Mouse (Mus musculus): ENCODE results near the gene C3ar1. TPM values are rescaled to one million over a fixed set of nuclear protein-coding genes. Genes with fewer than 3 reads are reported as not detected.

C3ar1 gene
- total and polyA plus RNA-seq, 2 experiments from 2014 or later: 1.8 to 2.3 TPM

GRCm38 (mm10) chr6:122810615-122811279 lies 45.2 kb downstream of the C3ar1 start:
- Histone ChIP-seq H3K36me3 (ENCODE audit: insufficient read depth) (no peaks in the 10 kb centered on the region), H3K27ac (ENCODE audit: low read depth, low read length) (peak overlapping the region; percentile 95), H3K9me3 (ENCODE audit: low read length) (no peaks in the 10 kb centered on the region), H3K9ac (peak overlapping the region; percentile 68), H3K4me2 (ENCODE audit: low read depth) (peak overlapping the region; percentile 59), H3K4me3 (ENCODE audit: low read depth, low read length) (peak overlapping the region; percentile 78), H3K27me3 (ENCODE audit: insufficient read depth, low read length) (no peaks in the 10 kb centered on the region), H3K4me1 (ENCODE audit: insufficient read depth) (0 out of 2 replicates have a peak, but pooled peaks cover 3% of the 10 kb centered on the region)
- DNase-seq (peak; percentile 97), ATAC-seq (peak; percentile 98)
- WGBS: under 1% methylated on average over 30 of the region's 30 CpGs
- 0 out of 2 replicates have a peak, but pooled peaks have one; percentile 13 for TF ChIP-seq CTCF (IDR thresholded peaks at IDR 0.05; ENCODE audit: low read depth)

GRCm38 (mm10) chr6:122810022-122810614 lies 45.8 kb downstream of the C3ar1 start:
- Histone ChIP-seq H3K27ac (ENCODE audit: low read depth, low read length) (peak overlapping the region; percentile 95), H3K9ac (peak overlapping the region; percentile 52), H3K36me3 (ENCODE audit: insufficient read depth) (no peaks in the 10 kb centered on the region), H3K4me1 (ENCODE audit: insufficient read depth) (0 out of 2 replicates have a peak, but pooled peaks cover 3% of the 10 kb centered on the region), H3K27me3 (ENCODE audit: insufficient read depth, low read length) (no peaks in the 10 kb centered on the region), H3K9me3 (ENCODE audit: low read length) (no peaks in the 10 kb centered on the region), H3K4me3 (ENCODE audit: low read depth, low read length) (peak overlapping the region; percentile 78), H3K4me2 (ENCODE audit: low read depth) (peak overlapping the region; percentile 59)
- TF ChIP-seq CTCF (IDR thresholded peaks at IDR 0.05; ENCODE audit: low read depth): no peak
- DNase-seq (no peak), ATAC-seq (no peak)
- WGBS: 2% methylated on average over 11 of the region's 11 CpGs

- Histone ChIP-seq H3K27me3 (ENCODE audit: insufficient read depth, low read length) (no peaks in the 10 kb centered on the region), H3K4me3 (ENCODE audit: low read depth, low read length) (no peak overlapping the region), H3K4me1 (ENCODE audit: insufficient read depth) (peaks cover 5% of the 10 kb centered on the region; the same call in 1 of the 2 replicates), H3K36me3 (ENCODE audit: insufficient read depth) (no peaks in the 10 kb centered on the region), H3K4me2 (ENCODE audit: low read depth) (no peak overlapping the region), H3K9ac (no peak overlapping the region), H3K27ac (ENCODE audit: low read depth, low read length) (no peak overlapping the region), H3K9me3 (ENCODE audit: low read length) (no peaks in the 10 kb centered on the region)
- 29% methylated on average over 5 of the region's 5 CpGs for WGBS
- ATAC-seq (no peak), DNase-seq (peak; percentile 73)
- peak; percentile 80 for TF ChIP-seq CTCF (IDR thresholded peaks at IDR 0.05; ENCODE audit: low read depth)
Measured at GRCm38 (mm10) chr6:122804418-122804817, 51.5 kb downstream of the C3ar1 start.

- Histone ChIP-seq H3K27ac (ENCODE audit: low read depth, low read length) (peak overlapping the region; percentile 82), H3K4me2 (ENCODE audit: low read depth) (peak overlapping the region; percentile 95), H3K4me3 (ENCODE audit: low read depth, low read length) (peak overlapping the region; percentile 49), H3K9me3 (ENCODE audit: low read length) (no peaks in the 10 kb centered on the region), H3K9ac (peak overlapping the region; percentile 72), H3K27me3 (ENCODE audit: insufficient read depth, low read length) (no peaks in the 10 kb centered on the region), H3K36me3 (ENCODE audit: insufficient read depth) (no peaks in the 10 kb centered on the region), H3K4me1 (ENCODE audit: insufficient read depth) (peaks cover 5% of the 10 kb centered on the region; the same call in 1 of the 2 replicates)
- WGBS: 2% methylated on average over 34 of the region's 34 CpGs
- no peak for TF ChIP-seq CTCF (IDR thresholded peaks at IDR 0.05; ENCODE audit: low read depth)
- DNase-seq (peak; percentile 83), ATAC-seq (peak; percentile 90)
Measured at GRCm38 (mm10) chr6:122801801-122802514, 54.0 kb downstream of the C3ar1 start.

- Histone ChIP-seq H3K9me3 (ENCODE audit: low read length) (no peaks in the 10 kb centered on the region), H3K27ac (ENCODE audit: low read depth, low read length) (peak within 1 kb of the TSS; percentile 82), H3K36me3 (ENCODE audit: insufficient read depth) (no peaks in the 10 kb centered on the region), H3K9ac (peak within 1 kb of the TSS; percentile 72), H3K27me3 (ENCODE audit: insufficient read depth, low read length) (no peaks in the 10 kb centered on the region), H3K4me1 (ENCODE audit: insufficient read depth) (peaks cover 5% of the 10 kb centered on the region; the same call in 1 of the 2 replicates), H3K4me2 (ENCODE audit: low read depth) (peak within 1 kb of the TSS; percentile 95), H3K4me3 (ENCODE audit: low read depth, low read length) (peak within 1 kb of the TSS; percentile 49)
- TF ChIP-seq CTCF (IDR thresholded peaks at IDR 0.05; ENCODE audit: low read depth): no peak
- peak; percentile 56 for DNase-seq
- ATAC-seq: peak; percentile 73
- 1% methylated on average over 46 of the region's 46 CpGs for WGBS
Measured at GRCm38 (mm10) chr6:122801301-122801800, 54.6 kb downstream of the C3ar1 start, which contains the start of gene Slc2a3. TSS of gene Slc2a3 (minus strand) at chr6:122801640.

- 0 out of 2 replicates have a peak, but pooled peaks have one; percentile 8 for ATAC-seq
- Histone ChIP-seq H3K9me3 (ENCODE audit: low read length) (no peaks in the 10 kb centered on the region), H3K9ac (peak overlapping the region; percentile 72), H3K36me3 (ENCODE audit: insufficient read depth) (no peaks in the 10 kb centered on the region), H3K4me3 (ENCODE audit: low read depth, low read length) (peak overlapping the region; percentile 49), H3K4me1 (ENCODE audit: insufficient read depth) (peaks cover 5% of the 10 kb centered on the region; the same call in 1 of the 2 replicates), H3K4me2 (ENCODE audit: low read depth) (peak overlapping the region; percentile 95), H3K27me3 (ENCODE audit: insufficient read depth, low read length) (no peaks in the 10 kb centered on the region), H3K27ac (ENCODE audit: low read depth, low read length) (peak overlapping the region; percentile 82; the same call in 1 of the 2 replicates)
- no peak for TF ChIP-seq CTCF (IDR thresholded peaks at IDR 0.05; ENCODE audit: low read depth)
- 30% methylated on average over 10 of the region's 10 CpGs for WGBS
- DNase-seq: peak; percentile 53
Measured at GRCm38 (mm10) chr6:122800640-122801300, 55.2 kb downstream of the C3ar1 start.

Small RNA genes within 50 kb of the gene (microRNA-seq; reads per million reads assigned to microRNA genes)
- 0.24 to 1.2 reads per million in 2 experiments for gene Mir7231

Other genes starting within 250 kb of the C3ar1 start
- not detected in 2 replicates for gene Gdf3, start 246.1 kb downstream of the C3ar1 start, total RNA-seq (2014; rRNA removed)
- not detected in 2 replicates for gene Gdf3, start 246.1 kb downstream of the C3ar1 start, polyA plus RNA-seq (2015; fragmentation: Nextera tagmentation; extraction: Ambion mirVana)
- not detected in 2 replicates for gene Dppa3, start 229.8 kb downstream of the C3ar1 start, total RNA-seq (2014; rRNA removed)
- gene Dppa3, start 229.8 kb downstream of the C3ar1 start, polyA plus RNA-seq (2015; fragmentation: Nextera tagmentation; extraction: Ambion mirVana): not detected in 2 replicates
- gene Nanog, start 148.7 kb downstream of the C3ar1 start, total RNA-seq (2014; rRNA removed): not detected in 2 replicates
- gene Nanog, start 148.7 kb downstream of the C3ar1 start, polyA plus RNA-seq (2015; fragmentation: Nextera tagmentation; extraction: Ambion mirVana): 0.07 TPM in 1 of 2 replicates, not detected in the other
- gene Slc2a3, start 54.5 kb downstream of the C3ar1 start, total RNA-seq (2014; rRNA removed): 68.9 and 78.2 TPM in 2 replicates
- gene Slc2a3, start 54.5 kb downstream of the C3ar1 start, polyA plus RNA-seq (2015; fragmentation: Nextera tagmentation; extraction: Ambion mirVana): 27.3 and 41.6 TPM in 2 replicates
- gene Foxj2, start 36.2 kb downstream of the C3ar1 start, total RNA-seq (2014; rRNA removed): 16.3 and 23.4 TPM in 2 replicates
- 6.7 and 8.1 TPM in 2 replicates for gene Foxj2, start 36.2 kb downstream of the C3ar1 start, polyA plus RNA-seq (2015; fragmentation: Nextera tagmentation; extraction: Ambion mirVana)
- 131 and 146 TPM in 2 replicates for gene Necap1, start 18.3 kb upstream of the C3ar1 start, total RNA-seq (2014; rRNA removed)
- 134 and 152 TPM in 2 replicates for gene Necap1, start 18.3 kb upstream of the C3ar1 start, polyA plus RNA-seq (2015; fragmentation: Nextera tagmentation; extraction: Ambion mirVana)
- 1.0 and 2.1 TPM in 2 replicates for gene Clec4a1, start 65.7 kb upstream of the C3ar1 start, total RNA-seq (2014; rRNA removed)
- 1.8 and 2.3 TPM in 2 replicates for gene Clec4a1, start 65.7 kb upstream of the C3ar1 start, polyA plus RNA-seq (2015; fragmentation: Nextera tagmentation; extraction: Ambion mirVana)
- 0.38 and 0.57 TPM in 2 replicates for gene Clec4a3, start 96.4 kb upstream of the C3ar1 start, total RNA-seq (2014; rRNA removed)
- 1.1 and 1.5 TPM in 2 replicates for gene Clec4a3, start 96.4 kb upstream of the C3ar1 start, polyA plus RNA-seq (2015; fragmentation: Nextera tagmentation; extraction: Ambion mirVana)
- gene Clec4a4, start 134.2 kb upstream of the C3ar1 start, total RNA-seq (2014; rRNA removed): 0.33 TPM in 1 of 2 replicates, not detected in the other
- not detected in 2 replicates for gene Clec4a4, start 134.2 kb upstream of the C3ar1 start, polyA plus RNA-seq (2015; fragmentation: Nextera tagmentation; extraction: Ambion mirVana)
- gene Clec4b1, start 193.8 kb upstream of the C3ar1 start, total RNA-seq (2014; rRNA removed): not detected in 2 replicates
- not detected in 2 replicates for gene Clec4b1, start 193.8 kb upstream of the C3ar1 start, polyA plus RNA-seq (2015; fragmentation: Nextera tagmentation; extraction: Ambion mirVana)